Mouse (Mus musculus): Measurements from ENCODE around the gene Prg2. TPM values are rescaled to one million over a fixed set of nuclear protein-coding genes. Genes with fewer than 3 reads are reported as not detected.

Gene Prg2
- polyA plus RNA-seq (2014; fragmentation: Nextera tagmentation; extraction: Ambion mirVana), result not detected in 2 replicates

DNA sequence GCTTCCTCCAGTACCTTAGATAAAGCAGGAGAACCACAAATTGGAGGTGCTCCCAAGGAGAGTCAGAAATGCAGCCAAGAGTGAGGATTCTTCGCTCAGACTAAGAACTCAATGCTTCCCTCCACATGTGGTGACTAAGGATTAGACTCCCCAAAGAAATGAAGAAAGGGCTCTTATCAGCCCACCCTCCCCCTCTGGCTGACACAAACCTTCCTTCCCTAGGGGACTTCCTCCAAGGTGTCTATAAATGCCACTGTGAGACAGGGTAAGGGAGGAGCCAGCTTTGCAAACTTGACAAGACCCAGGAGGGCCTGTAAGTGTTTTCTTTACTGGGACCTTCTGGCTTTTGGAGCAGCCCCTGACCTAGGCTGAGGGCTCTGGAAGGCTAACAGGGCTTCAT, at the start of gene Prg2:
TSS of gene Prg2 (plus strand) at position 274 of the 400 bp plus-strand sequence.
- H3K9me3 ChIP-seq (ENCODE audit: control insufficient read depth, low read length), result no peaks in the 10 kb centered on the region
- DNase-seq (ENCODE audit: low spot score) (no peak), ATAC-seq (replicated peaks; ENCODE audit: low FRiP score, low TSS enrichment, low read depth) (no peak)
- H3K4me2 ChIP-seq (ENCODE audit: low read length), result no peak within 1 kb of the TSS
- no peak within 1 kb of the TSS for H3K4me3 ChIP-seq (ENCODE audit: low read depth, low read length)
- H3K27me3 ChIP-seq (replicated peaks; ENCODE audit: control insufficient read depth, insufficient read depth, low read length), result no peaks in the 10 kb centered on the region
- H3K9ac ChIP-seq (ENCODE audit: low read length), result no peak within 1 kb of the TSS
- H3K27ac ChIP-seq (ENCODE audit: low read depth), result no peak within 1 kb of the TSS
- WGBS, result 54% methylated on average over 1 of the region's 1 CpGs
- 0 out of 2 replicates have a peak, but pooled peaks cover 3% of the 10 kb centered on the region for H3K4me1 ChIP-seq (replicated peaks; ENCODE audit: control insufficient read depth, insufficient read depth, low read length)
- no peaks in the 10 kb centered on the region for H3K36me3 ChIP-seq (ENCODE audit: control insufficient read depth, insufficient read depth, low read length)

DNA sequence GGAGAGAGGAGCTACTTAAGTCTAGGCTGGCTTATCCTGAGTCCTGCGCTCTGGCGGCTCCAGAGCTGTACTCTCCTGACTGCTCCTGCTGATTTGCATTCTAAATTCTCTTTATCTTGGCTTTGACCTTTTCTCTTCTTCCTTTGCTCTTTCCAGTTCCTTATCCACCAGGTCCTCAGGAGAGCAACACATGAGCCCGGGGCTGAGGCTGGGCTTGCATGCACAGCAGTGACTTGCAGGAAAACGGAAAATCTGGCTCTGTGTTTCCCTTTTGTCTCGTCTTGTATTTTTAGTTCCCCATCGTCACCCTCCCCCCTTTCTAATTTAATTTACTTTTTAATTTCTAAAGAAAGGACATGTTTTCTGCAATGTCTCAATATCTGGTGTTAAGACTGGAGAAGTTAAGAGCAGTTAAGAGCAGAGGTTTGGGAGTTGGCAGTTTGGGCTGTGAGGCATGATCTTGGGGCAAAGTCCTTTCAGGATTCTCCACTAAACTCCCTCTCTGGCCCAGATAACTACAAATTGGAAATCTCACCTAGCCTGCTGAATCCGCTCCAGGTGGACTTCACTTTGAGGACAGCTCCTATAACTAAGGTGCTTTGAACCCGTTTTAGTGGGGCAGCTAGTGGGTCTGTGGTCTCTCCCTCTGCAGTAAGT, 46.1 kb upstream of the Prg2 start:
- WGBS, result 68% methylated on average over 8 of the region's 8 CpGs
- Histone ChIP-seq H3K9me3 (ENCODE audit: control insufficient read depth, low read length) (no peaks in the 10 kb centered on the region), H3K4me2 (ENCODE audit: low read length) (no peak overlapping the region), H3K27ac (ENCODE audit: low read depth) (no peak overlapping the region), H3K4me1 (replicated peaks; ENCODE audit: control insufficient read depth, insufficient read depth, low read length) (peaks cover 12% of the 10 kb centered on the region; the same call in 1 of the 2 replicates), H3K4me3 (ENCODE audit: low read depth, low read length) (no peak overlapping the region), H3K36me3 (ENCODE audit: control insufficient read depth, insufficient read depth, low read length) (no peaks in the 10 kb centered on the region), H3K27me3 (replicated peaks; ENCODE audit: control insufficient read depth, insufficient read depth, low read length) (no peaks in the 10 kb centered on the region), H3K9ac (ENCODE audit: low read length) (no peak overlapping the region)
- no peak for ATAC-seq (replicated peaks; ENCODE audit: low FRiP score, low TSS enrichment, low read depth)
- DNase-seq (ENCODE audit: low spot score), result no peak

DNA sequence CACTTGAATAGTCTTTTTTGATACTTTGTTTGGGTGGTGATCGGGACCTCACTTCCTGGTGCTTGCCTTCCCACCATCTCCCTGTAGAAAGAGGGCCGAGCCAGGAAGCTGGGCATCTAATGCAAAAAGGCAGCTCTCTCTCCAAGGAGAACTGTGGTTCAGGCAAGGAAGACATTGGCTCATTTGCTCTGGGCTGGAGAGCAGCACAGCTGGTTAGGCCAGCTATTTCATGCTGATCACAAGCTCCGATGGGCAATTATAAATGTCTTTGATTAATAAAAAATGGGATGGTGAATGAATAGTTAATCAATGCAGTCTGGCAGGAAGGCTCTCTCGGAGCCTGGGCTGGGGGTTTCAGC, 45.6 kb upstream of the Prg2 start:
- H3K4me2 ChIP-seq (ENCODE audit: low read length), result no peak overlapping the region
- peaks cover 2% of the 10 kb centered on the region; the same call in 1 of the 2 replicates for H3K36me3 ChIP-seq (ENCODE audit: control insufficient read depth, insufficient read depth, low read length)
- DNase-seq (ENCODE audit: low spot score) (no peak), ATAC-seq (replicated peaks; ENCODE audit: low FRiP score, low TSS enrichment, low read depth) (no peak)
- no peak overlapping the region for H3K4me3 ChIP-seq (ENCODE audit: low read depth, low read length)
- no peak overlapping the region for H3K9ac ChIP-seq (ENCODE audit: low read length)
- no peaks in the 10 kb centered on the region for H3K9me3 ChIP-seq (ENCODE audit: control insufficient read depth, low read length)
- 72% methylated on average over 4 of the region's 4 CpGs for WGBS
- H3K27ac ChIP-seq (ENCODE audit: low read depth), result no peak overlapping the region
- peaks cover 12% of the 10 kb centered on the region; the same call in 1 of the 2 replicates for H3K4me1 ChIP-seq (replicated peaks; ENCODE audit: control insufficient read depth, insufficient read depth, low read length)
- H3K27me3 ChIP-seq (replicated peaks; ENCODE audit: control insufficient read depth, insufficient read depth, low read length), result no peaks in the 10 kb centered on the region

DNA sequence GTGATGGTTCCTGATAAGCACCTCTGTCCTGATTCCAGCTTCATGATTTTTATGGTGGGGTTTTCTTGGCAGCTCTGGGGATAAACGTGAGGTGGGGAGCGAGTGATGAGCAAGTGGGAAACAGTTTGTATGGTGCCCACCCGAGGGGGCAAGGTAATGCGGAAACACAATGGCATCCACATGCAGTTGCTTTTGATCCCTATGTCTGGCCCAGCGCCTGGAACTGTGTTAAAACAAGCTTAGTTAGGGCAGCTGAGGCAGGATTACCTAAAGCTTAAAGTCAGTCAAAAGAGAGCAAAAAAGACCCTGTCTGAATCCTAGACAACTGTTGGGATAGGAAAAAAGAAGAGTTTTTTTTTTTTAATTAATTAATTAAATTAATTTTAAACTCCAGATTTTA, 45.2 kb upstream of the Prg2 start:
- Histone ChIP-seq H3K4me2 (ENCODE audit: low read length) (no peak overlapping the region), H3K4me1 (replicated peaks; ENCODE audit: control insufficient read depth, insufficient read depth, low read length) (peaks cover 12% of the 10 kb centered on the region; the same call in 1 of the 2 replicates), H3K27me3 (replicated peaks; ENCODE audit: control insufficient read depth, insufficient read depth, low read length) (no peaks in the 10 kb centered on the region), H3K9me3 (ENCODE audit: control insufficient read depth, low read length) (no peaks in the 10 kb centered on the region), H3K36me3 (ENCODE audit: control insufficient read depth, insufficient read depth, low read length) (peaks cover 5% of the 10 kb centered on the region; the same call in 1 of the 2 replicates), H3K27ac (ENCODE audit: low read depth) (no peak overlapping the region), H3K9ac (ENCODE audit: low read length) (no peak overlapping the region), H3K4me3 (ENCODE audit: low read depth, low read length) (no peak overlapping the region)
- ATAC-seq (replicated peaks; ENCODE audit: low FRiP score, low TSS enrichment, low read depth) (no peak), DNase-seq (ENCODE audit: low spot score) (no peak)
- WGBS, result 89% methylated on average over 5 of the region's 5 CpGs

DNA sequence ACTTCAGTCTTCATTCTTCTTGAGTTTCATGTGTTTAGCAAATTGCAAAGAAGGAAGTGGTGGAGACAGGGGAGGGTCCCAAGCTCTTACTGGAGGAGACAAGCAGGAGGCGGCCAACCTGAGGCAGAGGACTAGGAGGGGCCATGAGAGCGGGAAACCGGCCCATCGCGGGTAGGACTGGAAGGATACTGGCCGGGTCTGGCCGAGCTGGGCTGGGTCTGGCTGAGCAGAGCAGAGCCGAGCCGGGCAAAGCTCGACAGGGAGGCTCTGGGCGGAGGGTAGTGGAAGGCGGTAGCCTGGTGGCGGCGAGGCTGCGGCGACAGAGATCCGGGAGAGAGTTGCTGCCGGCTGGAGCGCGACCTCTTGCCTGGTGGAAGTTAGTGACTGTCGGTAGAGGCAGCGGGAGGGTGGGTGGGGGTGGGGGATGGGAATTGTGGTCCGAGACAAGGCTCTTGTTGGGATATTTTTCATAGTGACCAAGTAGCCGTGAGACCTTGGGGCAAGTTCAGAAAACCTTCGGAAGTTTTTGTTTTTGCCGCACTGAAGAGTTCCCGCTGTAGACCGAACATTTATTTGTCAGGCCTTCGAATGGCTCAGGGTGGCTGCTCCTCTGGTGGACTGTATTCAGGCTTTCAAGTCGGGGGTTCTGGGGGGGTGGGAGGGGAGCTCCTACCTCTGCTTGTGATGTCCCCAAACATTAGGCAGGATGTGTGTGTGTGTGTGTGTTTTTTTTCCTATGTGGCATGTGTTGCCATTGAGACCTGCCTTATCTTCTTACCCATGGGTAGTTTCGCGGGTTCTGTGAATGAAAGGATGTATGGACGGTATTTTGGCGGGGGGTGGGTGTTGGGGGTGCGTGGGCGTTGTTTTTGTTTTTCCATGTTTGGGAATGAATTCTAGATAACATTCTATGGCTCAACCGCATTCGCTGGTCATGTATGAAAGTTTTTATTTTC, 43.5 kb upstream of the Prg2 start, which contains the start of gene Slc43a3:
TSS of gene Slc43a3 (plus strand) at position 106 of the 956 bp plus-strand sequence.
- no peaks in the 10 kb centered on the region for H3K9me3 ChIP-seq (ENCODE audit: control insufficient read depth, low read length)
- H3K9ac ChIP-seq (ENCODE audit: low read length), result peak within 1 kb of the TSS; percentile 66
- DNase-seq (ENCODE audit: low spot score) (peak; percentile 88), ATAC-seq (replicated peaks; ENCODE audit: low FRiP score, low TSS enrichment, low read depth) (peak; percentile 95)
- peaks cover 13% of the 10 kb centered on the region for H3K36me3 ChIP-seq (ENCODE audit: control insufficient read depth, insufficient read depth, low read length)
- peak within 1 kb of the TSS; percentile 79 for H3K27ac ChIP-seq (ENCODE audit: low read depth)
- peak within 1 kb of the TSS; percentile 52 for H3K4me3 ChIP-seq (ENCODE audit: low read depth, low read length)
- 13% methylated on average over 38 of the region's 38 CpGs for WGBS
- H3K27me3 ChIP-seq (replicated peaks; ENCODE audit: control insufficient read depth, insufficient read depth, low read length), result no peaks in the 10 kb centered on the region
- peak within 1 kb of the TSS; percentile 70 for H3K4me2 ChIP-seq (ENCODE audit: low read length)
- H3K4me1 ChIP-seq (replicated peaks; ENCODE audit: control insufficient read depth, insufficient read depth, low read length), result peaks cover 12% of the 10 kb centered on the region; the same call in 1 of the 2 replicates

DNA sequence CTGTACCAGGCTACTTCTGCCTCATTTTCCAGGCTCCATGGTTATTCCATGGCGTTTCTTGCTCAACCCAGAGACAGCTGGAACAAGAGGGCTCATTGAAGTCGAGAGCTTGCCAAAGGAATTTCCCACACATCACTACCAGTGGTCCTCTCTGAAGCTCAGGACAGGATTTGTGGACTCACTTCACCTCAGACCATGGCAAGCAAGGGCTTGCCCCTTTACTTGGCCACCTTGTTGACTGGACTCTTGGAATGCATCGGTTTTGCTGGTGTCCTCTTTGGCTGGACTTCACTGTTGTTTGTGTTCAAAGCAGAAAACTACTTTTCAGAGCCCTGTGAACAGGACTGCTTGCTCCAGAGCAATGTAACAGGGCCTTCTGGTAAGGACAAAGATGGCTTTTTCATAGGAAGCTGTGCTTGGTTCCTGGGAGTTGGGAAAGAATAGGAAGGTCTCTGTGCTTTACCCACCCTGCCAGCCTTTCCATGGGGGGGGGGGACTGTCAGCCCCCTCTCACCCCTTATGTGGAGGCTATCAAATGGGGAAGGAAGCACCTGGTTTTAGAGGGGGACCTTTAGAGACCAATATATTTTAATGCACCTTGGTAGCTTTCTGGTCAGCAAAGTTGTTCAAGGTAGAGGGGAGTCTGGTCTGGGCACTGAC, 42.6 kb upstream of the Prg2 start:
- H3K9me3 ChIP-seq (ENCODE audit: control insufficient read depth, low read length), result no peaks in the 10 kb centered on the region
- H3K4me3 ChIP-seq (ENCODE audit: low read depth, low read length), result peak overlapping the region; percentile 52
- ATAC-seq (replicated peaks; ENCODE audit: low FRiP score, low TSS enrichment, low read depth) (no peak), DNase-seq (ENCODE audit: low spot score) (no peak)
- peaks cover 16% of the 10 kb centered on the region for H3K36me3 ChIP-seq (ENCODE audit: control insufficient read depth, insufficient read depth, low read length)
- H3K27ac ChIP-seq (ENCODE audit: low read depth), result no peak overlapping the region
- H3K9ac ChIP-seq (ENCODE audit: low read length), result peak overlapping the region; percentile 66
- WGBS, result 40% methylated on average over 3 of the region's 3 CpGs
- H3K4me2 ChIP-seq (ENCODE audit: low read length), result peak overlapping the region; percentile 70
- peaks cover 12% of the 10 kb centered on the region; the same call in 1 of the 2 replicates for H3K4me1 ChIP-seq (replicated peaks; ENCODE audit: control insufficient read depth, insufficient read depth, low read length)
- H3K27me3 ChIP-seq (replicated peaks; ENCODE audit: control insufficient read depth, insufficient read depth, low read length), result no peaks in the 10 kb centered on the region

DNA sequence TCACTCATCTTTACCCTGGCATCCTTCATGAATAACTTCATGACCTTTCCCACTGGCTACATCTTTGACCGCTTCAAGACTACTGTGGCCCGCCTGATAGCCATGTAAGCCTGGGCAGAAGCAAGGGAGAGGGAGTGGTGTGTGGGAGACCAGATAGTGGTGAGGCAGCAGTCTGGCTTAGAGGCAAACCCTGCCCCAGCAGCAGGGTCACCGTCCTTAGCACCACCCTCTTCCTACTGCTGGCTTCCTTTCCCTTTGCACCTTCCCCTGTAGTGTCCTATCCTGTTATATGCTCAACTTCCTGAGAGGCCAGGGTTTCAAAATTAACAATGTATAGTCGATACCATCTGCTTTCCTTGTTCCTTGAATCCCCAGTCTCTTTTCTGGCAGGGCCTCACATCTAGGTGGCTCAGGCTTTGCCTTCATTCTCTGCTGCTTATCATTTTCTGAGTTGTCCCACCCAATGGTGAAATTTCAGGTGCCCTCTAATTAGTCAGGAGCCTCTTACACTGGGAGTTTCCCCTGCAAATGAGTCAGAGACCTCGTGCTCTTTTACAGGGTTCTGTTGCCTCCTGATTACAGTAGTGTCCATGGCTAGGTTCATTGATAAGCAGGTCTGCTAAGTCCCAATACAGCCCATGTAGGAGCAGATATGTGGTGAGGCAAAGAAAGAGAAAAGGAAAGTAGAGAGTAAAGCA, 41.9 kb upstream of the Prg2 start:
- no peaks in the 10 kb centered on the region for H3K9me3 ChIP-seq (ENCODE audit: control insufficient read depth, low read length)
- H3K27me3 ChIP-seq (replicated peaks; ENCODE audit: control insufficient read depth, insufficient read depth, low read length), result no peaks in the 10 kb centered on the region
- no peak for DNase-seq (ENCODE audit: low spot score)
- peak overlapping the region; percentile 52 for H3K4me3 ChIP-seq (ENCODE audit: low read depth, low read length)
- H3K4me2 ChIP-seq (ENCODE audit: low read length), result peak overlapping the region; percentile 70
- H3K27ac ChIP-seq (ENCODE audit: low read depth), result no peak overlapping the region; the same call in 1 of the 2 replicates
- 66% methylated on average over 5 of the region's 5 CpGs for WGBS
- H3K9ac ChIP-seq (ENCODE audit: low read length), result peak overlapping the region; percentile 66
- 0 out of 2 replicates have a peak, but pooled peaks have one; percentile 9 for ATAC-seq (replicated peaks; ENCODE audit: low FRiP score, low TSS enrichment, low read depth)
- peaks cover 12% of the 10 kb centered on the region; the same call in 1 of the 2 replicates for H3K4me1 ChIP-seq (replicated peaks; ENCODE audit: control insufficient read depth, insufficient read depth, low read length)
- H3K36me3 ChIP-seq (ENCODE audit: control insufficient read depth, insufficient read depth, low read length), result peaks cover 16% of the 10 kb centered on the region

DNA sequence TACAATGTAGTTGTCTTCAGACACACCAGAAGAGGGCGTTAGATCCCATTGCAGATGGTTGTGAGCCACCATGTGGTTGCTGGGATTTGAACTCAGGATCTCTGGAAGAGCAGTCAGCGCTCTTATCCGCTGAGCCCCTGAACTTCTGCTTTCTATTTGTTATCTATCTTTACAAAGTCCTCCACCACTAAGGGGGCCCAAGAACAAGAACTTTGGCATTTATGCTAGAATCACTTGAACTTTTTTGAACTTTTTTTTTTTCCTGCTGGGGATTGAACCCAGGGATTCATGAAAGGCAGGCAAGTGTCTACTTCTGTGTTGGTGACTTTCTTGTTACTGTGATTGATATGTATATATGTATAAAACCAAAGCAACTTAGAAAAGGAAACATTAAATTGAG, 41.0 kb upstream of the Prg2 start:
- 92% methylated on average over 3 of the region's 3 CpGs for WGBS
- Histone ChIP-seq H3K27ac (ENCODE audit: low read depth) (no peak overlapping the region), H3K36me3 (ENCODE audit: control insufficient read depth, insufficient read depth, low read length) (peaks cover 19% of the 10 kb centered on the region), H3K27me3 (replicated peaks; ENCODE audit: control insufficient read depth, insufficient read depth, low read length) (no peaks in the 10 kb centered on the region), H3K4me2 (ENCODE audit: low read length) (no peak overlapping the region), H3K4me3 (ENCODE audit: low read depth, low read length) (no peak overlapping the region), H3K9me3 (ENCODE audit: control insufficient read depth, low read length) (no peaks in the 10 kb centered on the region), H3K9ac (ENCODE audit: low read length) (no peak overlapping the region), H3K4me1 (replicated peaks; ENCODE audit: control insufficient read depth, insufficient read depth, low read length) (peaks cover 12% of the 10 kb centered on the region; the same call in 1 of the 2 replicates)
- ATAC-seq (replicated peaks; ENCODE audit: low FRiP score, low TSS enrichment, low read depth) (no peak), DNase-seq (ENCODE audit: low spot score) (no peak)

All from intestine, embryonic 14.5 days (tissue).